Mouse (Mus musculus) myocyte (in vitro differentiated cells): ENCODE results near the gene Tbl2. TPM values are rescaled to one million over a fixed set of nuclear protein-coding genes. Genes with fewer than 3 reads are reported as not detected.

Experiments used
- H3K27me3 ChIP-seq: one replicate; pipeline ENCODE4 v1.6.1; 2011; ENCODE audit not compliant: control insufficient read depth, insufficient read depth, insufficient read length
- H3K36me3 ChIP-seq: one replicate; pipeline ENCODE4 v1.6.1; 2011; ENCODE audit not compliant: control insufficient read depth, insufficient read depth
- H3K4me2 ChIP-seq: one replicate; pipeline ENCODE4 v1.6.1; 2011; ENCODE audit warnings: low read depth, control low read depth
- H3K4me3 ChIP-seq: one replicate; pipeline ENCODE4 v1.5.1; 2011; ENCODE audit warnings: mild to moderate bottlenecking, control low read depth, moderate library complexity
- H3K79me2 ChIP-seq: one replicate; pipeline ENCODE4 v1.6.1; 2011; ENCODE audit not compliant: control insufficient read depth, insufficient read depth
- H3ac ChIP-seq: one replicate; pipeline ENCODE4 v1.6.1; 2011; ENCODE audit not compliant: control insufficient read depth, insufficient read length
- CEBPB ChIP-seq: IDR thresholded peaks from 2 replicates; pipeline ENCODE4 v1.6.1; 2011; ENCODE audit warnings: mild to moderate bottlenecking, moderate library complexity; ENCODE audit not compliant: poor library complexity, insufficient read depth, severe bottlenecking
- E2F4 ChIP-seq: IDR thresholded peaks from one replicate; pipeline ENCODE4 v1.6.1; 2011; ENCODE audit warnings: mild to moderate bottlenecking, control low read depth, moderate library complexity; ENCODE audit not compliant: insufficient read depth
- MAX ChIP-seq: IDR thresholded peaks from one replicate; pipeline ENCODE4 v1.6.1; 2011; ENCODE audit warnings: low read depth, mild to moderate bottlenecking, control low read depth
- MYOD1 ChIP-seq, 3 experiments: IDR thresholded peaks; one replicate each; pipeline ENCODE4 v1.6.1; 2011; ENCODE audit warnings: control low read depth in 2 of 3, low read depth in 2 of 3, mild to moderate bottlenecking in 2 of 3, moderate library complexity in 1 of 3; ENCODE audit not compliant: insufficient read length in 2 of 3, control insufficient read depth in 1 of 3
- MYOG ChIP-seq, 3 experiments: IDR thresholded peaks; one replicate each; pipeline ENCODE4 v1.6.1; 2011; ENCODE audit warnings: control low read depth in 2 of 3, low read depth in 2 of 3, mild to moderate bottlenecking in 2 of 3; ENCODE audit not compliant: insufficient read length in 2 of 3, control insufficient read depth in 1 of 3, insufficient read depth in 1 of 3
- POLR2A ChIP-seq: IDR thresholded peaks from one replicate; pipeline ENCODE4 v1.6.1; 2011; ENCODE audit warnings: low read depth, mild to moderate bottlenecking, control low read depth, moderate library complexity; ENCODE audit not compliant: insufficient read length
- POLR2AphosphoS2 ChIP-seq: IDR thresholded peaks from one replicate; pipeline ENCODE4 v1.6.1; 2011; ENCODE audit warnings: low read depth, control low read depth; ENCODE audit not compliant: insufficient read length
- REST ChIP-seq: IDR thresholded peaks from one replicate; pipeline ENCODE4 v1.6.1; 2011; ENCODE audit warnings: mild to moderate bottlenecking, control low read depth, moderate library complexity; ENCODE audit not compliant: insufficient read depth, insufficient read length
- SRF ChIP-seq: IDR thresholded peaks from one replicate; pipeline ENCODE4 v1.6.1; 2011; ENCODE audit warnings: low read depth; ENCODE audit not compliant: control insufficient read depth, insufficient read length
- TCF12 ChIP-seq: IDR thresholded peaks from one replicate; pipeline ENCODE4 v1.6.1; 2011; ENCODE audit warnings: mild to moderate bottlenecking, control low read depth; ENCODE audit not compliant: poor library complexity, insufficient read depth, severe bottlenecking
- TCF3 ChIP-seq: IDR thresholded peaks from one replicate; pipeline ENCODE4 v1.6.1; 2011; ENCODE audit warnings: low read depth, control low read depth; ENCODE audit not compliant: insufficient read length
- USF1 ChIP-seq: IDR thresholded peaks from one replicate; pipeline ENCODE4 v1.6.1; 2011; ENCODE audit warnings: low read depth, mild to moderate bottlenecking, control low read depth, moderate library complexity
- polyA plus RNA-seq: library from polyadenylated mRNA; unstranded; fragments of >200 nt; fragmentation: generic; extraction: Trizol; gene quantifications from one replicate; pipeline ENCODE4 v1.2.1, GENCODE M21; 2012; ENCODE audit warnings: missing spikeins

Tbl2 gene
- polyA plus RNA-seq, 1 experiment = 17.1 TPM

- H3K79me2 ChIP-seq = peaks cover 41% of the 10 kb centered on the region
- no peaks in the 10 kb centered on the region for H3K27me3 ChIP-seq
- peak in 1 of 3 experiments; percentile 47 for TF ChIP-seq MYOG (IDR thresholded peaks at IDR 0.05; ENCODE audit: control insufficient read depth in 1 of 3, insufficient read depth in 1 of 3, insufficient read length in 2 of 3, low read depth in 2 of 3)
- TF ChIP-seq E2F4 = peak; percentile 45
- TF ChIP-seq CEBPB = peak; percentile 51; the same call in 1 of the 2 replicates
- TF ChIP-seq POLR2A = peak; percentile 79
- TF ChIP-seq SRF = no peak
- no peak for TF ChIP-seq MAX
- TF ChIP-seq MYOD1 (IDR thresholded peaks at IDR 0.05; ENCODE audit: control insufficient read depth in 1 of 3, insufficient read length in 2 of 3, low read depth in 2 of 3) = peak in 1 of 3 experiments; percentile 61
- no peak for TF ChIP-seq USF1
- TF ChIP-seq REST = peak; percentile 11
- no peak for TF ChIP-seq TCF3
- TF ChIP-seq POLR2AphosphoS2 = peak; percentile 75
- no peak for TF ChIP-seq TCF12
- peak within 1 kb of the TSS; percentile 67 for H3K4me3 ChIP-seq
- H3K36me3 ChIP-seq = peaks cover 5% of the 10 kb centered on the region
- peak within 1 kb of the TSS; percentile 84 for H3K4me2 ChIP-seq
- peak within 1 kb of the TSS; percentile 93 for H3ac ChIP-seq
Observed at GRCm38 (mm10) chr5:135186621-135187348, 37.3 kb downstream of the Tbl2 start, which contains the start of gene Baz1b. TSS of gene Baz1b (plus strand) at chr5:135187264.

DNA sequence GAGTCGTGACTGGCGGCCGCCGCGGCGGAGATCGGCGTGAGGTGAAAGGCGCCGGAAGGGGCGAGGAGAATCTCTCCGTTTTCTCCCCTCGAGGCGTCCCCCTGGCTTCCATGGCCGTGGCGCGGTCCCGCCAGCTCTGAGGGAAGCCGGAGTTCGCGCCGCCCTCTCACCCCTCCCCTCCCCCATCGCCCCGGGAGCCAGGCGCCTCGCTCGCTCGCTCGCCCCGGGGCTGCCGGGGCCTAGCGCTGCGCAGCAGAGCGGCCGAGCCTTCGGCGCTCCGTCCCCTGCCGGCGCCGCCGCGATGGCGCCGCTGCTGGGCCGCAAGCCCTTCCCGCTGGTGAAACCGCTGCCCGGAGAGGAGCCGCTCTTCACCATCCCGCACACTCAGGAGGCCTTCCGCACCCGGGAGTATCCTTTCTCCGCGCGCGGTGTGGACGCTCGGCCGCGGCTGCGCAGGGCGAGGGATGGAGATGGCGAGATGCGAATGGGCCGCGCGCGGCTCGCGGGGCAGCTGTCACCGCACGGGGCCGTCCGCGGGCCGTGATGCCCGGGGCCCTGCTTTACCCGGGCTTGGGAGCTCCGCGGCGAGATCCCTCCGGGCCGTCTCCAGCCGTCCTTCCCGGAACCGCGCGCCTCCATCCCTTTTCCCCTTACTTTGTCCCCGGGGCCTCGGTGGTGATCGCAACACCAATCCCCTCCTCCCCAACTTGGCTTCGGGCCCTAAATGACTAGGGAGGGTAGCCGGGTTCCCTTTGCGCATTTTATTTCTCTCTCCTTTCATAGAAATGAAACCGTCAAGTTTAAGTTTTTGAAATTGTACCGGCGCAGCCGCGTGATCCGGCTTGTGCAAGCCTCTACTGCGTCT lies 38.1 kb downstream of the Tbl2 start:
- H3K36me3 ChIP-seq = no peaks in the 10 kb centered on the region
- no peak for TF ChIP-seq SRF
- TF ChIP-seq POLR2AphosphoS2 = peak; percentile 8
- TF ChIP-seq POLR2A = peak; percentile 23
- no peak for TF ChIP-seq TCF3
- TF ChIP-seq MYOG (IDR thresholded peaks at IDR 0.05; ENCODE audit: control insufficient read depth in 1 of 3, insufficient read depth in 1 of 3, insufficient read length in 2 of 3, low read depth in 2 of 3) = peak in 2 of 3 experiments; percentile 51 to 63
- peak in 1 of 3 experiments; percentile 72 for TF ChIP-seq MYOD1 (IDR thresholded peaks at IDR 0.05; ENCODE audit: control insufficient read depth in 1 of 3, insufficient read length in 2 of 3, low read depth in 2 of 3)
- peak overlapping the region; percentile 84 for H3K4me2 ChIP-seq
- peak overlapping the region; percentile 93 for H3ac ChIP-seq
- H3K4me3 ChIP-seq = peak overlapping the region; percentile 67
- peaks cover 49% of the 10 kb centered on the region for H3K79me2 ChIP-seq
- no peaks in the 10 kb centered on the region for H3K27me3 ChIP-seq

DNA sequence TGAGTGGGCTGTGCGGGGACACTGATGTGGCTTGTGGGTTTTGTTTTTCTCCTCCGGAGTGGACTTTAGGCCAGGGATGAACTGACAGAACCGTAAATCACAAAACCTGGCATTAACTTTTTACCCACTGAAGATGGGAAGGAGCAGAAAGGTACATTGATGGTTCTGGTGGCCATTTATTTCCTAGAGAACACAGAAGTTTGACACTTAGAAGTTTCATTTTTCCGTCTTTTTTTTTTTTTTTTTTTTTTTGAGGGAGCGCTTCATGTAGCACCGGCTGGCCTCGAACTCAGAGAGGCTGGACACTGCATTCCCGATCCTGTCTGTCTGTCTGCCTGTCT lies 38.7 kb downstream of the Tbl2 start:
- peak overlapping the region; percentile 93 for H3ac ChIP-seq
- H3K4me3 ChIP-seq = peak overlapping the region; percentile 67
- H3K79me2 ChIP-seq = peaks cover 55% of the 10 kb centered on the region
- H3K36me3 ChIP-seq = no peaks in the 10 kb centered on the region
- peak overlapping the region; percentile 84 for H3K4me2 ChIP-seq
- no peaks in the 10 kb centered on the region for H3K27me3 ChIP-seq
- TF ChIP-seq TCF12 = no peak
- TF ChIP-seq MYOG (IDR thresholded peaks at IDR 0.05; ENCODE audit: control insufficient read depth in 1 of 3, insufficient read depth in 1 of 3, insufficient read length in 2 of 3, low read depth in 2 of 3) = no peak
- no peak for TF ChIP-seq POLR2A
- TF ChIP-seq SRF = no peak
- TF ChIP-seq E2F4 = no peak
- no peak for TF ChIP-seq CEBPB
- no peak for TF ChIP-seq USF1
- no peak for TF ChIP-seq TCF3
- no peak for TF ChIP-seq MAX
- TF ChIP-seq REST = no peak
- no peak for TF ChIP-seq MYOD1 (IDR thresholded peaks at IDR 0.05; ENCODE audit: control insufficient read depth in 1 of 3, insufficient read length in 2 of 3, low read depth in 2 of 3)
- no peak for TF ChIP-seq POLR2AphosphoS2

- Histone ChIP-seq H3K4me3 (peak overlapping the region; percentile 67), H3K36me3 (peaks cover 8% of the 10 kb centered on the region), H3K79me2 (peaks cover 67% of the 10 kb centered on the region), H3K27me3 (no peaks in the 10 kb centered on the region), H3ac (no peak overlapping the region), H3K4me2 (peak overlapping the region; percentile 84)
- no peak for TF ChIP-seq MAX
- TF ChIP-seq MYOG (IDR thresholded peaks at IDR 0.05; ENCODE audit: control insufficient read depth in 1 of 3, insufficient read depth in 1 of 3, insufficient read length in 2 of 3, low read depth in 2 of 3) = no peak
Observed at GRCm38 (mm10) chr5:135189281-135190022, 40.0 kb downstream of the Tbl2 start.
